Mouse (Mus musculus): Measurements from ENCODE around the gene Bdkrb1. TPM values are rescaled to one million over a fixed set of nuclear protein-coding genes. Genes with fewer than 3 reads are reported as not detected.

The Bdkrb1 gene
- 1 to 10 TPM in 2 of 3 experiments, under 1 TPM in 1; 0.63 to 2.0 (median 1.4) TPM for polyA plus RNA-seq (2017; shearing (Covaris generic))

GRCm38 (mm10) chr12:105602581-105603210 lies at the start of gene Bdkrb1:
Gene Bdkrb1 (plus strand): TSS chr12:105603085.
- no peak for ATAC-seq

DNA sequence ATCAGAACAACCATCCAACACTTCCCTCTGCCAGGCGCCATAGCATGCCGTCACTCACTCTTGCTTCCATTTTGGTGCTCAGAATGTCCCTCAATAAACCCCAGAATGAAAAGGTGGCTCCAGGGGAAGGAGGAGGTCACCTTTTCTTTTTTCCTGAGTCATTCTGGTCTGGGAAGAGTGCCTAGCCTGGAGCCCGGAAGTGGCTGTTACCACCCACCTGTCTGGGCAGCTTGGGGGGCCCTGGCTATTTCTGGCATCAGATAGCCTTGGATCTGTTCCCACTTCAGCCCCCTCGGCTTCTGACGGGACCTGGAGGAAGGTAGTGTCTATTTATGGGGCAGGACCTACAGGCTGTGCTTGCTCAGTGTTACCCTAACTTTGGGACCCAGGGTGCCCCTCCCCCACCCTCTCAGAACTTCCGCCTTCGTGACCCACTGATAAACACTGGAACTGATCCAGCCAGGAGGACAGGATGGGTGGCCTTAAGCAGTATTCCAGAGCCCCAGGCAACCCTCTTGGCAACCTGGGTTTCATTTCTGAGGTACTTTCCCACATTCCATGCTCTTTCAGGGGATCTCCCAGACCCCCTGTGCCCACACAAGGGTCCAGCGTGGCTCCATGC lies 48.6 kb upstream of the Bdkrb1 start:
- ATAC-seq = no peak

DNA sequence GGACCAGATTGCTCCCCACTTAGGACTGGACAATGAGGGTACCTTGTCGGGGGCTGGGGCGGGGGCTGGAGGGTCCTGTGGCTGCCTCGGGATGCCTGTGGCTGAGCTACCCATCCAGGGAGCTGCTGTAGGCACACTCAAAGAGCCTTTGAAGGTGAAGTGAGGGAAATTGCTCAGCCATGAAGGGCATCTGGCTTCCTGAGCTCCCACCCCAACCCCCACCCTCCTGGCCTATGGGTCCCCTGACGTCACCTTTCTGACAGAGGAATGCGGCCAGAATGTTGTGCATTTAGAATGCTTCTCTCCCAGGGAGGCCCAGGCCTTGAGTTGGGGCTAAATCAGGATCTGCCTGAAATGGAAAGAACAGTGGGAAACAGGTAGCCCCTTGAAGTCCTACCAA lies 47.7 kb upstream of the Bdkrb1 start:
- no peak for ATAC-seq

DNA sequence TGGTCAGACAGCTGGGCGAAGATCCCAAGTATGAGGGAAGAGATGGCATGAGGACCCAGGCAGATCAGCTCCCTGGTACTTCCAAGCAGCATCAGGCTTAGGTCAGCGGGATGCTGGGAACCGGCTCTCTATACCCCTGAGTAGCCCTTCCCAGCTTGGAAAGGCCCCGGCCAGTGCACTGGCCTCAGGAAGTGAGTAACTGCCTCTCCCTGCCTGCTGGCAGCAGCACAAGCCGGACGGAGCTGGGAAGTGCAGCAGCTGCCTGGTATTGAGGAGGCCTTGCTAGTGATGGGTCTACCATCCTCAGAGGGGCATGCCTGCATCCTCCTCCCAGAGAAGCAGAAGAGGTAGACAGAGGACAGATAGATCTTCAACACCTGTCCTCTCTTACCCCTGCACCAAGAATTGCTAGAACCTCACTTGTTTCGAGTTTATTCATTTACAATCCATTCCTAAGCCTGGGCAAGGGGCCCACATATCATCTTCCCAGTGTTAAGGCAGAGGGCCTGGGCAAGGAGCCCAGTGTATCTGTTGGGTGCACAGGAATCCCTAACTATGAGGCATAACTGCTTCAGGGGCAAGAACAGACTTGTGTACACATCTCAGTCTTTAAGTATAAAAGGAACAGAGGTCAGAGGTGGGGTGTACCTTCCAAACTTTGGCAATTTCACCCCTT lies 45.5 kb upstream of the Bdkrb1 start:
- no peak for ATAC-seq

DNA sequence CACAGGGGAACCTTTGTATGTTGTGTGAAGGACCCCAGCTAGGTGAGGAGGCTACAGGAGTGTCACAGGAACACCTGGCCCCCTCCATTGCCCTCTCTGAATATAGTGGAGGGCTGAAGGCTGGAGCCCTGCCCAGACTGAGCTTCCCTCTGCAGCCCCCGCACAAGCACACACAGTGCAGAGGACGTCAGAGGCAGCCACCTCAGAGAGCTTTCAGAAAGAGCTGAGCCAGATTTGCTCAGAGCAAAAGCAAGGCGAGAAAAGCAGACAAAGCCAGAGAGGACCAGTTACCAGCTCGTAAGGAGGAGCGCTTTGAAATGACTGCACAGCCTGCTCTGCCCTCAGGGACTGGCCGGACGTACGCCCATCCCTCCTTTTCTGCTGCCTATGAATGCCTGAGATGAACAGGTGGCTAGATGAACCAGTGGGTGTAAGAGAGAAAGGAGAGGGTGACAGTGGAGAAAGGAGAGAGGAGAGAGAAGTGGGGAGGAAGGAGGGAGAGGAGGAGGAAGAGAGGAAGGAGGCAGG lies 41.8 kb upstream of the Bdkrb1 start:
- ATAC-seq = no peak

DNA sequence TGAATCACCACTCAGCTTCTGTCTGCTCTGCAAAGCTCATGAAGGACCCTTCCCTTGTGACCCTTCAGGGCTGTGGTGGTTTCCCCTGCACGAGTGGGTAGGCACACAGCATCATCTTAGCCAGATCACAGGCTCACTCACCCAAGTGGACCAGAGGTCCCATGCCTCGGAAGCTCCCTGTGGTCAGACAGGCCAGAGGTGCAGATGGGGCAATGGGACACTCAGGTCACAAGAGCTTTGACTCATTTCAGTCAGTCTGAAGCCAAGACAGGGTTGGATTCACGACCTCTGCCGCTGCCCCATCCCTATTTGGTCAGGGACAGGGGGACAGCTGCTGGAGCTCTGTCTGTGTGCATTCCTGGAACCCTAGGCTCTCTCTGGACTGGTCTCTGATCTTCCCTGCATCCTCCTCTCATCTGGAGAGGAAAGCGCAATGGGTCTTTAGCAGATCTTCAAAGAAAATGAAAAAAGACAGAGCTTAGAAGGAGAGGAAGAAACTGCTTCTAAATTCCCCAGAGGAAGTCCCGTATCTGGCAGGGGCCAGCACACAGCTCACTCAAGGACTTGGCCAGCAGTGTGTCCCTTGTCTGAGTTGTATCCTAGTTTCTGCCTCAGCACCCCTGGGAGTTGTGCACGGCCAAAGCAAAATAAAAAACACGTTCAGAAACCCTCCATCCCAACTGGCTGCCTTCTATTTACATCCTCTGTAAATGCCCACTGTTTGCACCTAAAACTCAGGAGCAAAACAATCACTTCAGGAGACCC lies 40.6 kb upstream of the Bdkrb1 start:
- ATAC-seq = no peak

GRCm38 (mm10) chr12:105562936-105563680 lies 39.8 kb upstream of the Bdkrb1 start, which contains the start of gene Bdkrb2:
Gene Bdkrb2 (plus strand): TSS chr12:105563226.
- ATAC-seq = no peak

DNA sequence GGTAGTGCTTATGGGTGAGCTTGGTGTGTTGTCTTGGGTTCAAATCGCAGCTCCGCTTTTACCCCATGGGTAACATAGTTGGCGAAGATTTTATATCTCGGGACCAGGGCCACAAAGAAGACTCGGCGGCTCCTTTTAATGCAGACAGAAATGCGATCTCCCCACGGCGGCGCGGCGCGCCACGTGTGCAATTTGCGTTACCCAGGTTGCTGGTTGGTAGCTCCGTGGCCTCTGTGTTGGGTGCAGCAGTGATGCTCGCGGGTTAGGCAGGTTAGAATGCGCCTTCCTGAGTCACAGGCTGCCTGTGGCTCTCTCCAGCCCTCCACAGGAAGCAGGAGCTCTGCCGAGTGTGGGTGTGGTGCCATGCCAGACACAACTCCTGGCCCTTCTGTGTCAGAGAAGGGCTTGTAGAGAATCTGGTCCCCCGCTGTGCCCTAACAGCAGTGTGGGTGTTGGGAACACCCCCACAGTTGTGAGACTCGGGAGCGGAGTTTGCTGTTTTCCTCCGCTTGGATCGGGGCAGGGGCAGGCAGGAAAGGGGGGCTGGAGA lies 39.1 kb upstream of the Bdkrb1 start:
- no peak for ATAC-seq

- no peak for ATAC-seq
Measured at GRCm38 (mm10) chr12:105565221-105565620, 37.7 kb upstream of the Bdkrb1 start.

GRCm38 (mm10) chr12:105571867-105572266 lies 31.0 kb upstream of the Bdkrb1 start:
- ATAC-seq = no peak

GRCm38 (mm10) chr12:105572622-105573021 lies 30.3 kb upstream of the Bdkrb1 start:
- no peak for ATAC-seq

DNA sequence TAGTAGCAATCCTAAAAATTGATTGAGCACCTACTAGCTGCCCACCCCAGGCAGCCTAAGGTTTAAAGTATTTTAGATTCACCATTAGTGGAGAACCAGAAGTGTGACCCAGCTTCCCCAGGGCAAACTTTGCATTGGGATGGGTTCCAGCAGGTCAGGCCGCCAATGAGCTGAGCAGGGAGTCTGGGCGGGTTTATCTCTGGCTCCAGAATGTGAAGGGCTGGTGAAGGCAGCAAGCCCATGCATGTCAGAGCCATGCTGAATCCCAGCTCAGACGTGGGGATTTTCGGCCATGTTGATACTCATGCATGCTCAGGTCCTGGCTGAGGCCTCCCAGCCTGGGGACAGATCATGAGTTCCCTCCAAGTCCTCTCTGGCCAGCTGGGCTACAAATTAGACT lies 28.5 kb upstream of the Bdkrb1 start:
- ATAC-seq = no peak

DNA sequence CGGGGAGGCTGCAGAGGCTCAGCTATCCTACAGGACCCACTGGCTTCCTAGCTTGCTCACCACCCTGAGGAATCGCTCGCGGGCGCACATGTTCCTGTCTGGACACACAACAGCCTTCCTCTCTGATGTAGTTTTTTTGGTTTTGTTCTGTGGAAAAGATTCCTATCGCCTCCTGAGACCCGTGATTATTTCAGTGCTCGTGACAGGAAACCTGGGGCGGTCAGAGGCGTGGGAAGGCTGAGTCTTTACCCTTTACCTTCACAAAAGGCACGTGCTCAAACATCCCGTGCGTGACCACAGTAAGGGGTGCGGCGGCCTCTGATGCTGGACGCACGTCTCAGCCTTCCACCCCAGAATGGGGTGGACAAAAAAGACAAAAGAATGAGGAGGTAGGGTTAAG lies 22.4 kb upstream of the Bdkrb1 start:
- no peak for ATAC-seq

GRCm38 (mm10) chr12:105582486-105582885 lies 20.4 kb upstream of the Bdkrb1 start:
- no peak for ATAC-seq

GRCm38 (mm10) chr12:105583484-105583883 lies 19.4 kb upstream of the Bdkrb1 start:
- no peak for ATAC-seq

DNA sequence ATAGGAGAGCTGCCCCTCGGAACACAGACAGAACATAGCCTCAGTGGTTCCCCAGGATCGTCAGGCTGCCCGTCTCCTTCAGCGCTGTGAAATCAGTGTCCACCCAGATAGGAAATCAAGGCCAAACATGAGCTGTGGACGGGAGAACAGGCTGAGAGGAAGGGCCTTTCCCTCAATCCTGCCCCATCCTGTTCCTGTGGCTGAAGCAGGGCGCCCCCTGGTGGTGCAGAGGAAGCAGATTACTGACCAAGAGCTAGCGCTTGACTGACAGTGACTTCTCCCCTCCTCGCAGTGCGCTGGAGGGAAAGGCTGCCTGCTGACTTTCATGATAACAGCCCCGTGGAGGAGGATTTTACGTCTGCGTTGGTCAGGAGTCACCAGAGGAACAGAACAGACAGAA lies 18.0 kb upstream of the Bdkrb1 start:
- ATAC-seq = no peak

DNA sequence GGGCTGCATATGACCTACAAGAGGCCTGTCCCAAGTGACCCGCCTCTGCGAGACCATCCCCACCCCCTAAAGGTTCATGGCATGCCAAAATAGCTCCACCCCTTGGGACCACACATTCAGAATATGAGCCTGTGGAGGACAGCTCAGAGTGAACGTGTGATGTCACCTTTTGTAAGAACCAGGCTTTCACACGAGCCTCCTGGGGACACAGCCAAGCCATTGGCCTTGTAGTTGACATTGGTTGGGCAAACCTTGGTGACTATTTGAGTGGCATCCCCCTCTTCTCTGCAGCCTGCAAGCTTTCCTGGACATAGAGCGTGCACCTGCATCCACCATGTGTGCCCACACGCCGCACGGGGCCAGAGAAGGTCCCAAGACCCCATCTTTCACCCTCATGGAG lies 15.4 kb upstream of the Bdkrb1 start:
- no peak for ATAC-seq

- ATAC-seq = no peak
Measured at GRCm38 (mm10) chr12:105590786-105591185, 12.1 kb upstream of the Bdkrb1 start.

DNA sequence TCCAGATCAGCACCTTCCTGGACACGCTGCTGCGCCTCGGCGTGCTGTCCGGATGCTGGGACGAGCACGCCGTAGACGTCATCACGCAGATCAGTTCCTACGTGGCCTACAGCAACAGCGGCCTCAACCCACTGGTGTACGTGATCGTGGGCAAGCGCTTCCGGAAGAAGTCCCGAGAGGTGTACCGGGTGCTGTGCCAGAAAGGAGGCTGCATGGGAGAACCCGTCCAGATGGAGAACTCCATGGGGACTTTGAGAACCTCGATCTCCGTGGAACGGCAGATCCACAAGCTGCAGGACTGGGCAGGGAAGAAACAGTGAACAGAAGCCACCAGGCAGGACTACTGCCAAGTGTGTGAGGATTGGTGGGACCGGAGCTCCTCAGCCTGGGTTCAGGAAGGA lies 10.5 kb upstream of the Bdkrb1 start:
- ATAC-seq = no peak

DNA sequence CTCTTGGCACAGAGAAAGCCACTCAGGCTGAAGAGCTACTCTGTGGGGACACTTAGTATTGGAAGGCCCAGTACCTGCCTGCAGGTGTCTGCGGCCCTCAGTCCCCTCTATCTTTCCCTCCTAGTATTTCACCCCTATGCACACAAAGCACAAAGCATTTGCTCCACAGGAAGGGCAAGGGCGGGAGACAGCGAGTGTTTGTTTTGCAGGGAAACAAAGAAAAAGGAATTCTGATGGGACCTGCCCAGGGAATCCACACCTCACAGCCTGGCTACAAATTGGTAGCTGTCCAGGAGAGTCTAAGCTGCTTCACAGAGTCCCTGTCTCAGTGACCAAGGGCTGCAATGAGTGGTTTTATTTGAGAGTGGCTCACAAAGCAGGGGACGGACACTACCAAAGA lies 9.4 kb upstream of the Bdkrb1 start:
- no peak for ATAC-seq

GRCm38 (mm10) chr12:105597135-105597534 lies 5.8 kb upstream of the Bdkrb1 start:
- ATAC-seq = no peak

DNA sequence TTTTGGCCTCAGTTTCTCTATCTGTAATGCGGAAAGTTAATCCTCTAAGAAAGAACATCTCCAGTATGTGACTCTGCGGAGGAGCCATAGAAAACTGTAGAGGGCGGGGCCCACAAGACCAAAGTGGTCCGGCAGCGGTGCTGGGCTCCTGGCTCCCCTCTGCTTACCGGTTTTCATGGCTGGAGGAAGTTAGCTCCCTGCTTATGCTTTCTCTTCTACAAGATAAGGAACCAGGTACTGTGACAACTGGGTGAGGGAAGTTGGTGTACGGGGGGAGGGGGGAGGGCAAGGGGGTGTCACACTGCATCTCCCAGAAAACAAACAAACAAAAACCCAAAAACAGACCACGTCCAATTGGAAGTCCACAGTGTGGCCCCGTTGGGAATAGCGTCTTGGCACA lies 4.4 kb upstream of the Bdkrb1 start:
- ATAC-seq = no peak

Measured in inflammation-experienced regulatory T-cells, adult 6 months (primary cell).